Mouse (Mus musculus) cortical plate, adult 2 months (tissue): ENCODE data around the gene Stip1. TPM values are rescaled to one million over a fixed set of nuclear protein-coding genes. Genes with fewer than 3 reads are reported as not detected.
A peak's percentile ranks its signal among the peaks of the same experiment; 100 is the strongest.

Source experiments
- H3K27ac ChIP-seq: fragments of 200-500 bp; 2 replicates; pipeline ENCODE4 v1.5.1; 2012; ENCODE audit warnings: low read length, control low read depth, inconsistent platforms; ENCODE audit not compliant: insufficient read depth
- H3K4me1 ChIP-seq: fragments of 200-500 bp; 2 replicates; pipeline ENCODE4 v1.6.1; 2011; ENCODE audit warnings: low read length; ENCODE audit not compliant: control insufficient read depth, insufficient read depth
- H3K4me3 ChIP-seq: fragments of 200-500 bp; 2 replicates; pipeline ENCODE4 v1.5.1; 2011; ENCODE audit warnings: mild to moderate bottlenecking, low read length, control low read depth; ENCODE audit not compliant: insufficient read depth
- CTCF ChIP-seq: fragments of 200-500 bp; IDR thresholded peaks from 2 replicates; pipeline ENCODE4 v1.5.1; 2011; ENCODE audit warnings: mild to moderate bottlenecking, control low read depth, low read length; ENCODE audit not compliant: insufficient read depth; ENCODE audit errors: extremely low read depth
- POLR2A ChIP-seq: fragments of 200-500 bp; IDR thresholded peaks from 2 replicates; pipeline ENCODE4 v1.6.1; 2011; ENCODE audit warnings: mild to moderate bottlenecking, low read length, control low read depth; ENCODE audit not compliant: insufficient read depth; ENCODE audit errors: extremely low read depth
- polyA plus RNA-seq: library from polyadenylated mRNA; depleted of rRNA; stranded (reverse); fragments of >200 nt; gene quantifications from 2 replicates; pipeline ENCODE4 v1.2.3, GENCODE M21; 2012

Stip1 gene
- polyA plus RNA-seq, 1 experiment = 140 TPM

- TF ChIP-seq CTCF = no peak
- TF ChIP-seq POLR2A = no peak
- no peaks in the 10 kb centered on the region for H3K4me1 ChIP-seq
- no peak overlapping the region for H3K27ac ChIP-seq
- H3K4me3 ChIP-seq = no peak overlapping the region
These were observed 4.9 kb upstream of the Stip1 start for GRCm38 (mm10) chr19:7044706-7045105.

- no peak overlapping the region for H3K27ac ChIP-seq
- H3K4me1 ChIP-seq = no peaks in the 10 kb centered on the region
- TF ChIP-seq CTCF (no peak), POLR2A (no peak)
- H3K4me3 ChIP-seq = no peak overlapping the region
These were observed 4.5 kb upstream of the Stip1 start for GRCm38 (mm10) chr19:7044279-7044678.

GRCm38 (mm10) chr19:7041171-7041570, 1.4 kb upstream of the Stip1 start:
- no peak overlapping the region for H3K27ac ChIP-seq
- no peak for TF ChIP-seq POLR2A
- no peak for TF ChIP-seq CTCF
- H3K4me3 ChIP-seq = no peak overlapping the region; the same call in 1 of the 2 replicates
- H3K4me1 ChIP-seq = peaks cover 3% of the 10 kb centered on the region

GRCm38 (mm10) chr19:7040637-7041130, 917 bp upstream of the Stip1 start:
- peaks cover 3% of the 10 kb centered on the region for H3K4me1 ChIP-seq
- H3K4me3 ChIP-seq = peak overlapping the region; percentile 41
- H3K27ac ChIP-seq = peak overlapping the region; percentile 72
- TF ChIP-seq POLR2A = no peak
- no peak for TF ChIP-seq CTCF

- H3K27ac ChIP-seq = no peak overlapping the region
- H3K4me3 ChIP-seq = peak overlapping the region; percentile 57
- no peak for TF ChIP-seq POLR2A
- no peak for TF ChIP-seq CTCF
- peaks cover 3% of the 10 kb centered on the region for H3K4me1 ChIP-seq
These were observed 563 bp downstream of the Stip1 start for GRCm38 (mm10) chr19:7039088-7039720.

GRCm38 (mm10) chr19:7034006-7034405, 5.8 kb downstream of the Stip1 start:
- H3K4me1 ChIP-seq = peaks cover 6% of the 10 kb centered on the region
- H3K4me3 ChIP-seq = no peak overlapping the region
- H3K27ac ChIP-seq = no peak overlapping the region
- TF ChIP-seq CTCF = no peak
- no peak for TF ChIP-seq POLR2A

GRCm38 (mm10) chr19:7029531-7029930, 10.2 kb downstream of the Stip1 start:
- no peak for TF ChIP-seq CTCF
- no peak for TF ChIP-seq POLR2A

GRCm38 (mm10) chr19:7020224-7020641, 19.5 kb downstream of the Stip1 start:
- TF ChIP-seq POLR2A (no peak), CTCF (peak; percentile 66)
- no peaks in the 10 kb centered on the region for H3K4me1 ChIP-seq
- H3K4me3 ChIP-seq = no peak overlapping the region
- H3K27ac ChIP-seq = no peak overlapping the region

More at GRCm38 (mm10) chr19:7029531-7029930, 10.2 kb downstream of the Stip1 start:
- Histone ChIP-seq H3K27ac (no peak overlapping the region), H3K4me3 (no peak overlapping the region), H3K4me1 (peaks cover 3% of the 10 kb centered on the region)

GRCm38 (mm10) chr19:7019191-7019590, 20.6 kb downstream of the Stip1 start, which contains the start of gene Fermt3:
Gene Fermt3 (minus strand): TSS chr19:7019469.
- TF ChIP-seq CTCF = no peak
- no peak for TF ChIP-seq POLR2A
- H3K27ac ChIP-seq = peak within 1 kb of the TSS; percentile 21
- H3K4me1 ChIP-seq = no peaks in the 10 kb centered on the region
- H3K4me3 ChIP-seq = no peak within 1 kb of the TSS; the same call in 1 of the 2 replicates

- no peaks in the 10 kb centered on the region for H3K4me1 ChIP-seq
- no peak for TF ChIP-seq POLR2A
- no peak for TF ChIP-seq CTCF
- H3K4me3 ChIP-seq = no peak overlapping the region
- H3K27ac ChIP-seq = peak overlapping the region; percentile 21; the same call in 1 of the 2 replicates
These were observed 21.2 kb downstream of the Stip1 start for GRCm38 (mm10) chr19:7018546-7018945.
